Mouse (Mus musculus): ENCODE data around the gene Ube2b. TPM values are rescaled to one million over a fixed set of nuclear protein-coding genes. Genes with fewer than 3 reads are reported as not detected.

Ube2b gene
- total RNA-seq (2023; ENCODE audit: inconsistent age) = 180 to 200 TPM (median 183 TPM) in 4 replicates

GRCm38 (mm10) chr11:52000290-52000962 lies at the start of gene Ube2b:
TSS of gene Ube2b (minus strand) at chr11:52000762.

GRCm38 (mm10) chr11:52003772-52004528 lies 3.4 kb upstream of the Ube2b start, which contains the start of gene Cdkl3:
TSS of gene Cdkl3 (plus strand) at chr11:52004221.

GRCm38 (mm10) chr11:51967443-51968401 lies 32.8 kb downstream of the Ube2b start, which contains the start of gene Cdkn2aipnl:
TSS of gene Cdkn2aipnl (plus strand) at chr11:51967661.

Other genes starting within 250 kb of the Ube2b start
- 74.3 to 87.0 TPM (median 84.5 TPM) in 4 replicates for gene Sec24a, start 237.1 kb downstream of the Ube2b start, total RNA-seq (2023; ENCODE audit: inconsistent age)
- gene Sar1b, start 237.1 kb downstream of the Ube2b start, total RNA-seq (2023; ENCODE audit: inconsistent age) = 29.9 to 36.0 TPM (median 34.6 TPM) in 4 replicates
- gene Jade2, start 143.1 kb downstream of the Ube2b start, total RNA-seq (2023; ENCODE audit: inconsistent age) = 67.5 to 72.9 TPM (median 68.9 TPM) in 4 replicates
- gene Cdkn2aipnl, start 33.1 kb downstream of the Ube2b start, total RNA-seq (2023; ENCODE audit: inconsistent age) = 42.2 to 49.8 TPM (median 45.0 TPM) in 4 replicates
- gene Cdkl3, start 3.5 kb upstream of the Ube2b start, total RNA-seq (2023; ENCODE audit: inconsistent age) = 4.4 to 4.9 TPM (median 4.5 TPM) in 4 replicates
- gene Ppp2ca, start 97.9 kb upstream of the Ube2b start, total RNA-seq (2023; ENCODE audit: inconsistent age) = 107 to 118 TPM (median 111 TPM) in 4 replicates
- not detected in 4 replicates for gene Olfr1373, start 144.8 kb upstream of the Ube2b start, total RNA-seq (2023; ENCODE audit: inconsistent age)
- not detected in 4 replicates for gene Olfr1371, start 213.2 kb upstream of the Ube2b start, total RNA-seq (2023; ENCODE audit: inconsistent age)
- gene Skp1a, start 231.2 kb upstream of the Ube2b start, total RNA-seq (2023; ENCODE audit: inconsistent age) = 127 to 157 TPM (median 145 TPM) in 4 replicates